Mouse (Mus musculus) ovary, adult 18-20 months (tissue): ENCODE data around the gene Gm20683.
"Not testable (repeated sequence)": the region's sequence is repeated elsewhere in the genome, so short reads cannot be mapped to it uniquely, and the experiment has no call there.

ENCODE experiments used
- DNase-seq: peaks from one replicate; pipeline ENCODE4 v3.0.0; 2022; ENCODE audit warnings: low spot score, mixed read lengths

The Gm20683 gene

DNA sequence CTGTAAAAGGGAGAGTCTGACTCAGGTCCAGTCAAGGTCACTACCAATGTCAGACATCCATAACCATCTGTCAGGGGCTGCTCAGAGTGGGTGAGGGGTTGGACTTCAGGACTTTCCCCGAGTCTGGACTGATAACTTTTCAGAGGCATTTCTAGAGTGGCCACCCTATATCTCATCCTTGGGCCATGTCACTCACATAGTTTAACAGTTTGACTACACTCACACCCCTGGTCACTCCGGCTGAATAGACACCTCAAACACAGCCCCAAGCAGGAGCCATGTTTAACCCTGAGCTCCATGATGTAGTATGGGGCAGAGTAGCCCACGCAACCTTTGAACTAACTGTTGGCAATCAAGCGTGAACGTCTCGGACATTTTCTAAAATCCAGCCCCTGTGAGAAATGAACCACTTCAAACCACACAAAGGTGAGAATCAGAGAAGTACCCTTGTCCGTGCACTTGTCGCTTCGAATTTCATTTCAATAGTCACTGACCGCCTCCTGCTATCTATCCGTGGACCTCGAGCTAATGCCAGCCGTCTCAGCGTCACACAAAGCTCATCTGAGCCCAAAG, 32.7 kb upstream of the Gm20683 start:
- DNase-seq, result no peak

DNA sequence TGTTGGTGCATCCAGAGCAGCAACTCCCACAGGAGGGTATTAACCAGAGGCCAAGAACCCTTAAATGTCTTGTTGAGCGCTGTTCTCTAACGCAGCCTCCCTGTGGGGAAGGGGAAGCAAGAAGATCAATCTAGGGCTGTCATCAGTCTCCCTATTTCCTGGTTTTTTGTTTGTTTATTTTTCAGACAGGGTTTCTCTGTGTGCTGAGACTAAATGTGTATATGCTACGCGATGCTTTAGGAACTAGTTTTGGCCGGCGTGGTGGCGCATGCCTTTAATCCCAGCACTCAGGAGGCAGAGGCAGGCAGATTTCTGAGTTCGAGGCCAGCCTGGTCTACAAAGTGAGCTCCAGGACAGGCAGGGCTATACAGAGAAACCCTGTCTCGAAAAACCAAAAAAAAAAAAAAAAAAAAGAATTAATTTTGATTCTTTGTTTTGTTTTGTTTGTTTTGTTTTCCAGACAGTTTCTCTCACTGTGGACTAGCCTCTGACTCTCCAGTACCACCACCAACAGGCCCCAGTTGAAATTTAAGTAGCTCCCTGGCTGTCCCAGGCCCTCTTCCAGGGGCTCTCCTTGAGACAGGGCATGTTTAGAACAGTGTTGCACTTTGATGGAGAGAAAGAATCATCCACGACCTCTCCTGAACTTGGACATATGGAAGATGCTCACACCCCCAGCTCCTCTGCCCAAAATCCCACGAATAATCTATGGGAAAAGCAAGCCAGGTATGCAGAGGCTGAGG, 32.0 kb upstream of the Gm20683 start:
- no peak for DNase-seq

DNA sequence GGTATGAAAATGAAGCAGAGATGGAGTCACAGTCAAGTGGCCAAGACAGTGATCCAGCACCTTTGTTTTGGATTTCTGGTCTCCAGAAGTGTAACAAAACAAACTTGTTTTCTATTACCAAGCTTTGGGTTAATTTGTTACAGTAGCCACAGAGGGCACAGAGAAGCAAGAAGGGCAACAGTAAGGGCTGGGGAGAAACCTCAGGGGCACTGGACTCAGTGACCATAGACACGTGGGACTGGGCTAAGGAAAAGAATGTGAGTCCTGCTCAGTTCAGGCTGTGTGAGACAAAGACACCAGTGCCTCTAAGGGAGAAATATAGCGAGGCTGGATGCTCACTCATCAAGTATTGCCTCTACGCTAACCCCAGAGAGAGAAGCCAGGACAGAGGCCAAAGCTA, 31.1 kb upstream of the Gm20683 start:
- no peak for DNase-seq

DNA sequence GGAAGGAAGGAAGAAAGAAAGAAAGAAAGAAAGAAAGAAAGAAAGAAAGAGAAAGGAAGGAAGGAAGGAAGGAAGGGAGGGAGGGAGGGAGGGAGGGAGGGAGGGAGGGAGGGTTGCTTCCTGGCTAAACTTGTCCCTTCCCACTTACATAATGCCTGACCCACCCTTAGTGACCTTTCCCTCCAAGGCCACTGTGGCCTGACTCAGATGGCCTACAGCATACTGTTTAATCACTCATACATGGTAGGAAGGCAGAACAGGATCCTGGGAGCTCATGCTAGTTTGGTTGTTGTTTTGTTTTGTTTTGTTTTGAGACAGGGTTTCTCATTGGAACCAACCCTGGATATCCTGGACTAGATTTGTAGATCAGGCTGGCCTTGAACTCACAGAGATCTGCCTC, 30.0 kb upstream of the Gm20683 start:
- DNase-seq, result not testable (repeated sequence)

DNA sequence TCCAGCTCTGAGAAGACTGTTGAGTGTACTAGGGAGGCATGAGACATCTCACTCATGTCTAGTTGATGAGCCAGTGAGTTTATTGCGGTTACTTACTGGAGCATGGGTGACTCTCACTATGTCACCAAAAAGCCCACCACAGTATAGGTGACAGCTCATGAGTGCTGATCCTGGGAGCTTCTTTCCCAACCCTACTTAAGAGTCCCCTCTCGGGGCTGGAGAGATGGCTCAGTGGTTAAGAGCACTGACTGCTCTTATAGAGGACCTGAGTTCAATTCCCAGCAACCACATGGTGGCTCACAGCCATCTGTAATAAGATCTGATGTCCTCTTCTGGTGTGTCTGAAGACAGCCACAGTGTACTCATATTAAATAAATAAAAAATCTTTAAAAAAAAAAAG, 28.4 kb upstream of the Gm20683 start:
- no peak for DNase-seq

DNA sequence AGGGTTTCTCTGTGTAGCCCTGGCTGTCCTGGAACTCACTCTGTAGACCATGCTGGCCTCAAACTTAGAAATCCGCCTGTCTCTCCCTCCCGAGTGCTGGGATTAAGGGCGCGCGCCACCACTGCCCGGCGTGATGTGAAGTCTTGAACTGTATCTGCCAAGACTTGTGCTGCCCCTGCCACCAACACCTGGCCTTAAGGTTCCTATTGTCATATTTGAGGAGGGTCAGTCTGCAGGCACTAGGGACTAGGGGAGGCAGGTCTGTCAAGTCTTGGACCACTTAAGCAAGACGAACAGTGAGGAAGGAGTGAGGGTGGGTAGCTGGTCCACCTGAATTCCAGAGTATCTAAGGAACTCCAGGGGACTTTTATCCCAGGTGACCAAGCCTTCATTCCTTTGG, 27.9 kb upstream of the Gm20683 start:
- no peak for DNase-seq

DNA sequence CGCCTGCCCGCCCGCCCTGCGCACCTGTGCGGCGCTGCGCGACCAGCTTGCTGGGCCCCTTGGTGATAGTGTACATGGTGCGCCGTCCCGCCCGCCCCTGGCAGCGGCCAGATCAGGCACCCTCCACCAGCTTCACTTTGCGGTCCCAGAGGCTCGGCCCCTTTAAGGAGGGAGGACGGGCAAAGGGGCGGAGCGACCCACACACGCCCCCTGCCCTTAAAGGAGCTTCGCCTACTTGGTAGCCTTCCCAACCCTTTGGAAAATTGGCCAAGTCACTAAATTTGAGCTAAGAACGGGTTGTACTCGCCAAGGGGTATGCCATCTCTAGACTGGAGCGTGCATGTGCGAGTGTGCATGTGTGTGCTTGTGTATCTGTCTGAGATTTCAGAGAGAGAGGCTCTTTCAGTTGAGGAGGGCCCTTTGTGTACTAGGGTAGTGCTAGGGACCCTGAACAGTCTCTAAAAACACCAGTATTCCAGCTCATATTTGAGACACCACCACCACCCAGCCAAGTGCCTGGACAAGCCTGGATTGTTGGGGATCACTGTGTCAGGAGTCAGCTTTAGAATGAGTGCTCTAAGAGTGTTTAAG, 27.1 kb upstream of the Gm20683 start, which contains the start of gene Mcrip2:
TSS of gene Mcrip2 (minus strand) at position 164 of the 591 bp plus-strand sequence.
- DNase-seq, result peak; percentile 84

DNA sequence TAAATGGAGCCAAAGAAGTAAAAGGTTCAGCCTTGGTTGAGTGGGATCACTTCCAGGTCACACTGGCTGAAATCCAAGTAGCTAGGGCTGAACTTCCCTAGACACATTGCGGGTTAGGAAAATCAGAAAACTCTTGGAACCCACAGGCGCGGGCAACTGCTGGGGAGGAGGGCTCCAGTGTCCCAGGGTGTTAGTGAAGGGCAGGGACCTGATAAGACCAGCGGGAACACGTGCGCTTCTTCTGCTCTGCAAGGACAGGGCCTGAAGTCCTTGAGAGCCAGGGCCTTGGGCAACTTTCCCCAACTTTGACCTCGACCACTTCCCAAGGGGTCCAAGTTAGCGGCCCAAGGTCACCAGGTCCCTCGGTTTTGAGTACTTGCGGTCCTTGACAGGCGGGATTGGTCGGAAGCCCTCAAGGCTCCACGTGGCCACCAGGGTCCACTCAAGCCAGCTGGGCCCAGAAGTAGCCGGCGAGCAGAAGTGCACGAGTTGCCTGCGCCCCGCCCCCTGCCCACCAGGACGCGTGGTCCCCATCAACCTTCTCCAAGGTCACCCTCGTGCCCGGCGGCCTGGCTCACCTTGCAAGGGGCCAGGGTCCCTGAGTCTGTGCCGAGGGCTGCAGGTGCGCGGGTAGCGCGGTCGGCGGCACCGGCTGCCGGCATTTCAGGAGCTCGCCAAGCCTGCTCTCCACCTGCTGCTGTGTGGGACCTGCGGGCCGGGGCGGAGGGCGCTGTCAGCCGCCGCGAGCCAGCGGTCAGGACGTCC, 26.5 kb upstream of the Gm20683 start:
- peak; percentile 86 for DNase-seq

DNA sequence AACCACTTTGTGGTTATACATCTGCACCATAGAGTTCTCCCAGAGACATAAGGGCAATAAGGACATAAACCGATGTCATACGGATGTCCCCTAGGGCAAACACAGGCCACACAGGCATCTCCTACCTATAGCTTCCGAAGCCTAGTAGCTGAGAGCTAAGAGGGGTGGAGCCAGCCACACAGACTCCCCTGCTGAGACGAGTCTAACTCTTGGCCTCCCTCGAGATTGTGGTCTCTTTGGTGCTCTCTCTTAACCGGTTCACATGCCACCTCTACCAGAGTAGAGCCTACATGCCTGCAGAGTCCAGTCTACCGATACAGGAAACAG, 25.9 kb upstream of the Gm20683 start:
- no peak for DNase-seq

DNA sequence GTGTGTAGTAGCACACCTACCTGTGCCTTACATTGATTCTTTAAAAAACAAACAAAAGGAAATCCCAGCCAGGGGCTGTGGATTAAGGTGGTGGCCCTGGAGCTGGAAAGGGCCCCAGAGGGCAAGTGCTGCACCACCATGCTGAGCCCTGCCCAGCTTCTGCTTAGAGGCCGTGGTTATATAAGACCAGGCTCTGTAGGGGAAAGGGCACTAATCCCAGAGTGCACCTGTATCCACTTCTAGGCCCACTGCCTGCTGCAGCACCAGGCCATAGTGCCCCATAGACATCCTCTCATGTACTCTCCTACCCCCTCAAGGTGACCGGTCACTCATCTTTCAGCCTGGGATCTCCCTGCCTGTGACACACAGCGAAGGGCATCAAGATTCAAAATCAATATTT, 24.6 kb upstream of the Gm20683 start:
- DNase-seq, result no peak

DNA sequence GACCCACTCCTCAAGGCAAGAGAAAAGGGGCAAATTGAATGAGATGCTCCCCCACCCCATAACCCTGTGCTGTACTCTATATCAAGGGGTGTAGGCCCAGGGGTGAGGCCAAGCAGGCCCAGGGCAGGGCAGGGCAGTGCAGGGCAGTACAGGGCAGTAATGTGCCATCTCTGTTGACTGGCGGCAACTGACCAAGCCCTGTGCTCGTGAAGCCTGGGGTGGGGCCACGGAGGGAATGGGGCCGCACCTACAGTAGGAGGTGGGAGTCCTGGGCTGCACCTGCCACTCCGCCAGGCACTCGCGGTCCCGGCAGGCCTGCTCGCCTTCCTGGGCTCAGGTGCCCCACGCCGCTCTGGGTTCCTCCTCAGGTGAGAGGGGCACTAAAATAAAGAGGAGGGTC, 23.7 kb upstream of the Gm20683 start:
- no peak for DNase-seq

DNA sequence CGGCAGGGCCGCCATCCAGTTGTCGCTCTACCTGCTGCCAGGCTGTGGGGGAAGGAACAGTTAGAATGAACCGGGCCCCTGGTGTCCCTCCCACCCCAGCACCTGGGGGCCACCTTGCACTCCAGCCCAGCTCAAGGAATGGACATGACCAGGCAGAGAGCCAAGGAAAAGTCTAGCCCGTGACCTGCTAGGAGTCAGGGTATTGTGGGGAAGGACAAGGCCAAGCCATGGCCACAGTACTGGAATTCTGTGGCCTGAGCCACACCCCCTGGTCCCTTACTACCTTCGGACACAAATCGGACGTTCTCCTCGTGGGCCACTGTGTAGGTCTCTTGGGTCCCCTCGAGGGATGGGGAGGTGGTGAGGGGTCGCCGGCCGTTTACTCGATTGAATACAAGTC, 22.7 kb upstream of the Gm20683 start:
- no peak for DNase-seq

DNA sequence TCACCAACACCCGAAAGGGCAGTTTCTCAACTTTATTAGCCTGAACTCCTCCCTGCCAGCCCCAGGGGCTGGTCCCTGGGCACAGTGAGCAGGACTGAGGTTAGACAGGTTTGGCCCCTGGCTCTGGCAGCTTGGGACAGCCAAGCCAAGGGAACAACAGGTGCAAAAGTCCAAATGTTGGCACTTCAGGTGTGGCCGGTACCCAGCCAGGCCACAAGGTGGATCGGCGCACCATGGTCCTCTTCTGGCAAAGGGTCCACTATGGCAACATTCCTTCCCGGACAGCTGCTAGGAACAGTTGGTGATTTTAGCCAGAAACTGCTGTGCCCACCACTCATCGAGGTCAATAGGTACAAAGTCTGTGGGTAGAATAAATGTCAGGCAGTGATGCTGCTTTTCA, 22.1 kb upstream of the Gm20683 start:
- no peak for DNase-seq

DNA sequence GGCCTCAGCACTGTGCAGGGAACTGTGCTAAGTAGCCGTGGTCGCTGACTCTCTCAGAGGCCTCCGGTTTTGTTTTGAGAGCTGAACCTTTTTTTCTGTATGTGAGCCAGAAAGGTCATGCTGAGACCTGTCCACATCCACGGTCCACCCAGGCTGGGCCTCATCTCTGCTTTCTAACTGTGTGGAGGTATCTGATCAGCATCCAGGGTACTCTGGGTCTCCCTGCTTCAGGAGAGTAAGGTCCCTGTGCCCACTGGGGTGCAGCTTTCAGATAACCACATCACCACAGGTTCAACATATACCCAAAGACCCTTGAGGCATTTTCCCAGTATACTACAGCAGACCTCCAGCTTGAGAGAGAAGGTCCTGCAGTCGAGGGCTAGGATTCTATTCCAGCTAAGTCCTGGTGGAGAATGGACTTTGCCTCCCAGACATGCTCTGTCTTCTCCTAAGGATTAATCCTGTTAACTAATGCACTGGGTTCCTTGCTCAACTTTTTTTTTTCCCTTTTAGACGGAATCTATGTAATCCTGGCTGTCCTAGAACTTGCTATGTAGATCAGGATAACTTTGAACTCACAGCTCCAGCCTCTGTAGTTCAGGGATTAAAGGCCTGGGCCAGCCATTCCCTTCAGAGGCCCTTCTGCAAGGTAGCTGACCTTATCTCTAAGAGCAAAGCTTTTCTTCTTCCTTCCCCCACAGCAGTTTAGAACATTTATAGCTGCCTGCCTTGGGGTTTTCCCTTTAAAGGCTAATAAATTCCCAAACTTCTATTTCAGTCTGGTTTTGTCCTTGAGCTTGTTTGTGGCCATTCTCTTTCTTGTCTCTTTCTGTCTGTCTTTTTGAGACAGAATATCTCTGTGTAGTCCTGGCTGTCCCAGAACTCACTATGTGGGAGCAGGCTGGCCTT, 20.4 kb upstream of the Gm20683 start:
- DNase-seq, result no peak

DNA sequence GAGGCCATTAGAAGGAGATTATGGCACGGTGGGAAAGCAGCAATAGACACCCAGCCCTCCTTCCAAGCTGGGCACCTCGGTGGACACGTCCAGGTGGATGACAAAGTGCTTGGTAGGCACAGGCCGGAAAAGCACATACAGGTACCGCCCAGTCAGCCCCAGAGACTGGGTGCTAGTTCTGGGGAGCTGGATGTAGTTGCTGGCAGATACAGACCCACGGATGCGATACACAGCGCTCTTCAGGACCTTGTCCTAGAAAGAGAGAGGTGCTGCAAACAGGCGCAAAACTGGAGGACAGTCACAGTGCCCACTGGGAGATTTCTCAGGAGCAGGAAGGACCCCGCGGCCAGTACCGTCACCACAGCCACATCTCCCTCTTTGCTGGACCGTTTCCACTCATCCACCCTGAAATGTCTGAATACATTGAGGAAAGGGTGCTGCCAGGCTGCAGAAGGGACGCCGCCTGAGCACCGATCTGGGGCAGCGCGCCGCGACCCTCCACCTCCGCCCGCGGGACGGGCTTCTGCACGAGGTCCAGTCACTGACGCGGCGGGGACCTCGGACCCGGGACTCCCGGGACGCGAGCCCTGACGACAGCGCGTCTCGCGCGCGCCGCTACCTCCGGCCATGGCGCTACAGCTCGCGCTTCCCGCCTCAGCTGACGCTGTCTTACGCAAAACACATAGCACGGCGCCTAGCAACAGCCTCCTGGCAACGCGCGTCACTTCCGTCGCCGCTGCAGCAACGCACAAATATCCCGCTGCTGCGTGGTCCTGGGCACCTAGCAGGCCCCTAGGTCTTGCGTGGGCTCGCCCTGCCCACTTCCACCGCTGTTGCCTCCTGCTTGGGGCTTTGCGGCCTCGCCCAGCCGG, 19.5 kb upstream of the Gm20683 start, which contains the start of gene Wdr90:
TSS of gene Wdr90 (minus strand) at position 670 of the 872 bp plus-strand sequence.
- peak; percentile 88 for DNase-seq

DNA sequence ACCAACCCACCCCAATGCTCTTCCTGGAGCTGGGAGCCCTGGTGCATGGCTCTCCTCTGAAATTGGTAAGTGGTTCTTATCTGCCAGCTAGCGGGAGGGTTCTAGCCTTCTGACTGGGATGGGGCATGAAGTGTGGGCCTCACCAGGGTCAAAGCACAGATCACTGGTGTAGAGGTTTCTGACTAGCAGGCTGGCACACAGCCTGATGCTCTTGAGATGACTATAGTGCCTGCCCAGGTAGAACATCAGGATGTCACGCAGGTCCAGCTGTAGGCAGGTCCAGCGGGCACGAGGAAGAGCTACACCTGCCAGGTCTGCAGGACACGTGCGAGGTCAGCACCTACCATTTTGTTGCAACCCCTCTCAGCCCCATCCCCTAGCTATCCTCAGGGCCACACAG, 18.7 kb upstream of the Gm20683 start:
- no peak for DNase-seq

DNA sequence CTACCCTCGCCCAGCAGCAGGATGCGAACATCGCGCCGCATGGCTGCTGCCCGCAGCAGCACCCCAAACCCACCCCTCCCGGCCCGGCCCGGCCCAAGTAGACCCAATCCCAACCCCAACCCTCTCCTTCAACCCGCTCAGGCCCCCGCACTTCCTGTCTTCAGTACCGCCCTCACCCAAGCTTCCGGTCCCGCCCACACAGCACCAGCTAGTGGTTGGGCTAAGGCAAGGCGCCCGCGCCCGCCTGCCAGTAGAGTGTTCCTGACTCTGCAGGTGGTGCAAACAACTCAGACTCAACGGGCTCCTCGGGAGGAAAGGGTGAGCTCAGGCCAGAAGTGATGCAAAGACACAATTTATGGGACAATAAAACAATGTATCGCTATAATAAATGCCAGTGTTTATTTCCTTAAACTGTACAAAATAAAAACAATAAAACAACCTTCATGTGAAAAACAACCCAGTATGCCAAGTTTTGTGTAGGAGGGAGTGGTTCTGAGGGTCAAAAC, 2.9 kb upstream of the Gm20683 start, which contains the start of gene Rhot2:
TSS of gene Rhot2 (minus strand) at position 456 of the 506 bp plus-strand sequence.
- DNase-seq, result peak; percentile 94

DNA sequence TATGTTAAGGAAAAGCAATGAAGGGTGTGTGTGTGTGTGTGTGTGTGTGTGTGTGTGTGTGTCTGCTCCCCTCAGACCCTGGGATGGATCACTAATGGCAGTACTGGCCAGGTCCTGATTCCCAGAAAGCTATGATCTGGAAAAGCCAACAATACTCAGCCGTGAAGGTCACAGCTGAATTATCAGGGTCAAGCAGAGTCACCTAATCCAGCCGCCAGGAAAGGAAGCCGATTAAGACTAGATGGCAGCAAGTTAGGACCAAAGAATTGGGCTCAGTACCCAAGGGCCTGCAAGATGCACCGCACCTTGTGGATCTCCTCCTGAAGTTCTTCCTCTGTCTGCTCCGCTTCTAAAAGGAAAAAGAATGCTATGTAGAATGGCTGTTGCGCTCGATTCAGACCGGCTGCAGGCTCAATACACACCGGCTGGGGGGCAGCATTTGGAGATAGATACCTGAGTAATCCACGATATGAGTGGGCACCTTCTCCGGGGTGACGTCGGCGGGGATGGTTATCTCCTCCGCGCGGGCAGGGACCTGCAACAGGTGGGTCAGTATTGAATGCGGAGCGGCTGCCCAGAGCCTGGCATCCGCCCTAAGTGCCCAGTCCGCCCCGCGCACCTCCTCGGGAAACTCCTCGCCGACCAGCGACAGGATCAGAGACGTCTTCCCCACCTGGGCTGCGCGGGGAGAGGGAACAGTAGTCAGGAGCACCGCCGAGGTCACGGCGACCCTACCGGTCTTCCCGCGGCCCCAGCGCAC, 2.3 kb upstream of the Gm20683 start:
- no peak for DNase-seq

DNA sequence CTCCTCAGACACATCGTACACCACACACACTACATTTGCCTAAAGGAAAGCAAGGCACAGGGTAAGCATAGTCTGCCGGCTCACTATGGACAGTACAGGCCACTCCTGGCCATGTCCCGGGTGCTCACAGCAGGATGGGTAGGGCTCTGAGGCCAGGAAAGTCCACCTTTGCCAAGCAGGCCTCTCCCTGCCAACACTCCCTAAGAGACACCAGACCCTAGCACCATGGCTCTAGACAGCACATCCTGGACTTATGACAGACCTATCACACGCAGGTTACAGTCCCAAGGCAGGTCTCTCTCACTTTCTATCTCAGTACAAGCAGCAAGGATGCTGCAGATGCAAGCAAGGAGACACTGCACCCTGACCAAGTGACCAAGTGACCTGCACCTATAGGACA, 1.6 kb upstream of the Gm20683 start:
- DNase-seq, result no peak

DNA sequence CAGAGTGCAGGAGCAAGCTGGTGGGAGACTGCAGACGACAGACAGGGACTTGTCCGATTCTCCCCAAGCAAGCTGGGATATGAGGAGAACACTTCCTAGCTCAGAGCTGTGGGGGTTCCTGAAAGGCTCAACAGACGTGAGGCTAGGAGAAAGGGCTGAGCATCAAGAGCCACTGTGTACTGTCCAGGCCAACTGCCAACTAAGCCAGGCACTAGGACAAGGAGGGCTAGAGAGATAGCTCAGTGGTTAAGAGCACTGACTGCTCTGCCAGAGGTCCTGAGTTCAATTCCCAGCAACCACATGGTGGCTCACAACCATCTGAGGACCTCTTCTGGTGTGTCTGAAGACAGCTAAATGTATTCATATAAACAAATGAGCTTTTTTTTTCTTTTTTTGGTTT, 946 bp upstream of the Gm20683 start:
- DNase-seq, result no peak
